Mouse (Mus musculus) cerebellum, adult (tissue): ENCODE results near the gene Gabarap.

Source experiments
- ATAC-seq: cut with Nextera tagmentation; 2 replicates; pipeline ENCODE4 v1.9.2; 2017; ENCODE audit warnings: mild to moderate bottlenecking, moderate library complexity, mixed read lengths; ENCODE audit not compliant: insufficient number of reproducible peaks, low FRiP score, low TSS enrichment

Gabarap gene

GRCm38 (mm10) chr11:70017199-70017767 lies 26.3 kb downstream of the Gabarap start:
- ATAC-seq, result no peak

DNA sequence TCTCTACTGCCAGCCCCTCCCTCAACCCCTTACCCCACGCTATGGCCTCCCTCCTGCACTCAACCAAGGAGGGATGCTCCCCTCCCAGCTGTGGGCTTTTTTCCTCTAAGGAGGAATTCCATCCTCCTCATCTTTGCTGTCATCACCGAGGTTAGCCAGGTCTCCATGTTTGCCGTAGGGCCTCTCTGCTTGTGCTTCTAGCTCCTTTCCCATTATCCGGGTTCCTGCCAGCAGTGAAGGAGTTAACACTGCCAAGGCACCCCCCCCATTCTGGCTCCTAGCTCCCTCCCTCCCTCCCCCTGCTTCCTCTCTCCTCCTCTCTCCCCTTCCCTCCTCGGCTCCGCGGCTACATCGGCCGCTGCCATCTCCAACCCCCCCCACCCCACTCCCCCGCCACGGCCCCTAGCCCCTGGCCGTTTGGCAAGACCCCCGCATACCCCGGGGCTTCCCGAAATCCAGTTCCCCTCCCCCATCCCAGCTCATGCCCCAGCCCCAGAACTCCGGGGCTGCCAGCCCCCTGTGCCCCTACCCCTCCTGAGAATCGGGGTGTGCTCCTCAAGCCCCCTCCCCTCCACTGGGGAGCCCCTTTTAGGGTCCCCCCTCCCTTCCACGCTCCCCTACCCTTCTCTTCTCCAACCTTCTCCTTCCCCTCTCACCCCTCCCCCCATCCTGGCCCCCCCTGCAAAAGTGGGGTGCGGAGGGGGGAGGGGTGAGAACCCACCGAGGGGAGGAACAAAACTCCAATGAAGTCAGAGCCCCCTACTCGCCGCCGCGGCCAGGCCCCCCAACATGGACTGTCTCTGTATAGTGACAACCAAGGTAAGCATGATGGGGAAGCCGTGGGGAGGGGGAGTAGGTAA lies 27.4 kb downstream of the Gabarap start:
- no peak for ATAC-seq

DNA sequence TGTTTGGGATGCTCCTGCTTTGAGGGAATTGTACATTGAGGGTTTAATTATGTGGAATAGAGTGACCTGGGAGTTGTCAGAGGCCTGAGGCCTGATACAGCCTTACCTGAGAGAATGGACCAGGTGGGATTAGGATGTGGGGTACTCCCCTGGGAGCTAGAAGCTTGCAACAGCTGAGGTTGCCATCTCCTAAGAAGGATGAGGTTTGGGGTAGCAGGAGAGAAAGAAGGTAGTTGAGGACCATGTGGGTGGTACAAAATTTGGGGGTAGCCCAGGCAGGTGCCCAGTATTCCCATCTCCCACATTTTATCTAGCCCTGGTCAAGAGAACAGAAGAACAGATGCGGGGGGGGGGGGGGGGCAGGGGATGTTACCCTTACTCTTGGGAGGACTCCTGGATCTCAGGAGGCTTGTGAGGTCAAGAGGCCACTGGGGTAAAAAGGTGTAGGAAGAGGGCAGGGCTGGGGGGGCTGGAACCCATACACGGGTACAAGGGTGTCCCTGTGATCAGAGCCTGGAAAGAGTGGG lies 28.6 kb downstream of the Gabarap start:
- ATAC-seq, result no peak

- no peak for ATAC-seq
Observed at GRCm38 (mm10) chr11:70020022-70020631, 29.2 kb downstream of the Gabarap start.

- ATAC-seq, result peak; percentile 69
Observed at GRCm38 (mm10) chr11:70020731-70021263, 29.9 kb downstream of the Gabarap start.

- ATAC-seq, result peak; percentile 36; the same call in 1 of the 2 replicates
Observed at GRCm38 (mm10) chr11:70021264-70022132, 30.6 kb downstream of the Gabarap start.

GRCm38 (mm10) chr11:70023481-70024150 lies 32.7 kb downstream of the Gabarap start:
- ATAC-seq, result no peak

DNA sequence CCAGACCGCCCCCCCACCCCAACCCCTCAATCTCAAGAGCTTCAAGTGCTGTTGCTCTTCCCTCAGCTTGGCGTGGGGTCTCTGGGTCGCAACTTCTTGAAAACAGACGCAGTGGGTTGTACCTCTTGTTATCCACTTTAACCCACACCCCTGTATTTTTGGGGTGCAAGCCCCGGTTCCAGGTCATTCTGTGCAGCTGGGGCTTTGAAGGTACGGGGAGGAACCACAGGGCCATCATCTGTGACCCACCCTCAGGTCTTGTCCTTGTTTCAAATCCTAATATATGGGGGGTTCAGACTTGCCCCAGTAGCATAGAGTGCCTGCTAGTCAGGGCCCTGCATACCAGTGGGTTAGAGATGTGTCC lies 33.2 kb downstream of the Gabarap start:
- ATAC-seq, result no peak

DNA sequence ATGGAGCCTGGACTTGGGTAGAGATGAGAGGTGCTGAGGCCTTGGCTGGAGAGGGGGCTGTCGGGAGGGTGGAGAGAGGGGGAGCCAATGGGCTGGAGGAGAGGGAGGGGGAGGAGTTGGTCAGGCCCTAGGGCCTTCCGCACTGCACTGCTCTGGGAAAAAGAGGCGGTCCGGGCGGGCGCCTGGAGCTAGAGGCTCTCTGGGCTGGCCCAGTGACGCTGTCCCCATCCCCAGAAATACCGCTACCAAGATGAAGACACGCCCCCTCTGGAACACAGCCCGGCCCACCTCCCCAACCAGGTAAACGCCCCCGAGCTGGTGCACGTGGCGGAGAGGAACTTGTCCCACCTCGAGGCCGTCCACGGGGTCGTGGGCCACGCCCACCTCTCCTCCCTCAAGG lies 35.7 kb downstream of the Gabarap start:
- ATAC-seq, result 0 out of 2 replicates have a peak, but pooled peaks have one; percentile 26

GRCm38 (mm10) chr11:70027397-70027796 lies 36.5 kb downstream of the Gabarap start:
- ATAC-seq, result no peak

DNA sequence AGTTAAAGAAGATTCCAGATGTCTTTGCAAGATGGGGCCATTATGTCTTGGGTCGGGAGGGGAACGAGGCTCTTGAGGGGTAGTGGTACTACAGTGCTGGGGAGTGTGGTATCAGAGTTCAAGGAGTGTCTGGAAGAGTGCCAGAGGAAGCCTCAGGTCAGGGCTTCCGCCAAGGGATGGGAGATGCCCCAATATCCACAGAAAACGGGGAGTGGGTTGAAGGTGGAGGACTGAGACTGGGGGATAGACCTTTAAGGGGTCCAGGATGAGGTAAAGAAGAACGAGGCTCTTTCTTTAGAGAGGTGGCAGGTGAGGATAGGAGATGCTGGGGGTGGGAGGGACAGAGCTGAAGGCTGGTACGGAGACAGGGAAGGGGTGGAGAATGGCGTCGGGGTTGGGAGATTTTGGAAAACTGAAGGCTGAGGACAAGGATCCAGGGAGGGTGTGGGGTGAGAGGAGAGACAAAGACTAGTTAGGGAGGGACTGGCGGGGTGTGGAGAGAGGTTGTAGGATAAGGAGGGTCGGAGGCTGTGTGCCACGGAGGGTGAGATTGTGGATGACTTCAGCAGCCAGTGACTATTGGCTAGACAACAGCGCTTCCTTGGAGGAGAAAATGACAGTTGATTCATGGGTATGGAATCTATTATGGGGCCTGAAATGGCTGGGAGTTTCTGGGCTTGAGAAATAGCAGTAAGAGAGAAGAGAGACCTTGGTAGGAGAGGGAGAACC lies 37.6 kb downstream of the Gabarap start:
- no peak for ATAC-seq

DNA sequence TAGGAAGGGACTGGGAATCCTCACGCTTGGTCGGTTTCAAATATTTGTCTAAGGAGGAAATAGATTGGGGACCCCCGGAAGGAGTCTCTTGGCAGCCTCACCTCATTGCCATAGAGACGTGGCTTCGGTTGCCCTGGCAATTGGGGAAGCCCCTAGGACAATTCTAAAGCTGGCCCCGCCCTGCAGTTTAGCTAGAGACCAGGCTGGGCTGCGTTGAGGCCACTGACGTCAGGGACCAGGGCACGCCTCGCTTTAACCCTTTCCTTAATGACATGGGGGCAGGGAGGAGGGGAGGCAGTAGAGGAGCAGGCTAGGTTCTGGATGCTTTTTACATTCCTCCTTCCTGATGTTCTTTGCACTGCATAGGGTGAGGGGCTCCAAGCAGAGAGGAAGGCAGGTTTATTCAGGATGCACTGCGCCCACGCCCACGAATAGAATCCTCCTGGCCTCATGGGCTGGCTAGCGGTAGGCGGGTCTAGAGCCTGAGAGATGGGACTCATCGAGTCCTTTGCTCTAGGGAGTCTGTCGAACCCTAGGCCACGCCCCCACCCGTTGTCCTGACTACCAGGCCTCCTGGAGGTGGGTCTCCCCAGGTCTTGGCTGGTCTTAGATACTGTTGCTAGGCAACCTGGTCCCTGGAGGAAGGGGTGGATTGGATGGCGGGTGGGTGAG lies 38.3 kb downstream of the Gabarap start:
- ATAC-seq, result no peak; the same call in 1 of the 2 replicates

- no peak for ATAC-seq
Observed at GRCm38 (mm10) chr11:70029829-70030550, 39.0 kb downstream of the Gabarap start.

DNA sequence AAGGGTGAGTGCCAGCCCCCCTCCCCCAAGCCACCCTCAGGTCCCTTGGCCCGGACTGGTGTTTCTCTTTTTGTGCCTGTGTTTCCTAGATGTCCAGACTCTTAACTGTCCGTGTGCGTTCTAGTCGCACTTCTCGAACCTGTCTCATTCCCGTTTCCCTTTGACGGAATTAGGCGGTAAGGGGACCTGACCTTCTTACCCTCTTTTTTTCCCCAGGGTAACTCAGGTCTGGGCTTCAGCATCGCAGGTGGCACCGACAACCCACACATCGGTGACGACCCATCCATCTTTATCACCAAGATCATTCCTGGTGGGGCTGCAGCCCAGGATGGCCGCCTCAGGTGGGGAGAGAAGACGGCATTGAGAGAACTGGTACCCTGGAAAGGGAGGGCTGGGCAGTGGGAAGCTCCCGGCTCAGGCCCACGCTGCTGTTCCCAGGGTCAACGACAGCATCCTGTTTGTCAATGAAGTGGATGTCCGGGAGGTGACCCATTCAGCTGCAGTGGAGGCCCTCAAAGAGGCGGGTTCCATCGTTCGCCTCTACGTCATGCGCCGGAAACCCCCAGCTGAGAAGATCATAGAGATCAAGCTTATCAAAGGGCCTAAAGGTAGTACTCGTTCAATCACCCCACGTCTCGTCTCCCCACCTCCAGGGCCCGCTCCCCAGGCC lies 39.8 kb downstream of the Gabarap start:
- no peak for ATAC-seq

DNA sequence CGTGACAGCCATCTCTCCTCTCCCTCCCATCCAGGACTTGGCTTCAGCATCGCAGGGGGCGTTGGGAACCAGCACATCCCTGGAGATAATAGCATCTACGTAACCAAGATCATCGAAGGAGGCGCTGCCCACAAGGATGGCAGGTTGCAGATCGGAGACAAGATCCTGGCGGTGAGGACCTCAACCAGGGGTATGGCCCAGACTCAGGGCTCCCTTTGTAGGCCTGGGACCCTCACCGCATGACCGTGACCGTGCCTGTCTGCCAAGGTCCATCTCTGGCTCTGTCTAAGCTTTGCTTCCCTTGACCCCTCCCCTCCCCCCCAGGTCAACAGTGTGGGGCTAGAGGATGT lies 40.4 kb downstream of the Gabarap start:
- no peak for ATAC-seq

DNA sequence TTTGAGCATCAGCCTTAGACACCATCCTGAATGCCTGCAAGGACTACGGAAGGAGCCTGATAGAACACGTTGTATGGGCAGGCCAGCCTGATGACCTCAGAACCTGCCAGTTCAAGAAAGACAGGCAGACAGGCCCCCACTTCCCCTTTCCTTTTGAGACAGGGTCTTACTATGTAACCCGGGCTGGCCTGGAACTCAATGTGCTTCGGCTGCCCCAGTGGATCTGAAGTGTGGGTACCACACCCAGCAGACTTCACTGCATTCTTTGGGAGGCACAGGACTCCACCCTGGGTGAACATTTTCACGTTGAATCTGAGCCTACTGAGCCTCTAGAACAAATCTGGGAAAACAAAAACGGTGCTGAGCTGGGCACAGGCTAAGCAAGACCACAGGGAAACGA lies 47.2 kb downstream of the Gabarap start:
- no peak for ATAC-seq

- ATAC-seq, result no peak
Observed at GRCm38 (mm10) chr11:70039631-70040030, 48.7 kb downstream of the Gabarap start.
